Mouse (Mus musculus) c-Kit-positive CD71-negative TER-119-negative erythroid progenitor cells, embryonic 14.5 days (primary cell): ENCODE results near the gene Bnc2.

ENCODE experiments used
- DNase-seq: peaks from one replicate; pipeline ENCODE4 v3.0.0-alpha.2; 2013; ENCODE audit warnings: low read depth

Gene Bnc2

GRCm38 (mm10) chr4:84632832-84633789 is 42.0 kb downstream of the Bnc2 start:
- no peak for DNase-seq

- no peak for DNase-seq
Measured at GRCm38 (mm10) chr4:84627616-84628015, 47.5 kb downstream of the Bnc2 start.

GRCm38 (mm10) chr4:84623312-84623711 is 51.8 kb downstream of the Bnc2 start:
- DNase-seq, result no peak

DNA sequence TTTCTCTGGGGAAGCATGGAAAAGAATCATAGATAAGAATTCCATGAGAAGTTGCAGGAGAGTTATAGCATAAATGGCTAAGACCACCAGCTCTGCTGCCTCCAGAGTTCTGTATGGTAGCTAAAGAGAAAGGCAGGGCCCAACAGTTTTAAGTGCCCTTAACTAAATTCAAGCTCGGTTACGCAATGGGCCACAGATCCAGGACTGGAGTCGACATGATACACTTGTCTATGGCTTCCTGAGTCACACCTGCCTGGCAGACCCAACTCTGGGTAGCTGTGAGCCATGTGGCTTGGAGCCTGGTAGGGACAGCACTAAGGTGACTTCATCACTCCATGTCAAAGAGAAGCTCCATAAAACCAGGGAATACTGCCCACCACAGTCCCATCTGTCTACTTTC is 53.3 kb downstream of the Bnc2 start:
- DNase-seq, result no peak

GRCm38 (mm10) chr4:84609861-84610260 is 65.2 kb downstream of the Bnc2 start:
- no peak for DNase-seq

GRCm38 (mm10) chr4:84604461-84604860 is 70.6 kb downstream of the Bnc2 start:
- no peak for DNase-seq

- no peak for DNase-seq
Measured at GRCm38 (mm10) chr4:84580260-84580952, 94.7 kb downstream of the Bnc2 start.

DNA sequence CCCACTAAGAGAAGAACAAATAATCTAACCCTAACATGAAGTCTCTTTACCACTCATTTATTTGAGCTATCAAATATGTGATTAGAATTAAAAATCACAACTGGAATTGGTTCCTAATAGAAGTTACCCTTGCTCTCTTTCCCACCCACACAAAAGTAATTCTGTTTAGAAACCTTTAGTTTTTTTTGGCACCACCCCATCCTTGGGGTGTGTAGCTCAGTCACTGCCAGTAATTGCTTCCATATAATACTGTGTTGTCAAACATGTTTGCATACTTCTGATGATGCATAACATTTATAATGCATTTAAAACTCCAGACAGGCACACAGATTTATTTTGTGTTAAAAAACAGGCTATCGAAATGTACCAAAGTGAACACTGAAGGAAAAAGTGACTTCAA is 96.8 kb downstream of the Bnc2 start:
- no peak for DNase-seq

DNA sequence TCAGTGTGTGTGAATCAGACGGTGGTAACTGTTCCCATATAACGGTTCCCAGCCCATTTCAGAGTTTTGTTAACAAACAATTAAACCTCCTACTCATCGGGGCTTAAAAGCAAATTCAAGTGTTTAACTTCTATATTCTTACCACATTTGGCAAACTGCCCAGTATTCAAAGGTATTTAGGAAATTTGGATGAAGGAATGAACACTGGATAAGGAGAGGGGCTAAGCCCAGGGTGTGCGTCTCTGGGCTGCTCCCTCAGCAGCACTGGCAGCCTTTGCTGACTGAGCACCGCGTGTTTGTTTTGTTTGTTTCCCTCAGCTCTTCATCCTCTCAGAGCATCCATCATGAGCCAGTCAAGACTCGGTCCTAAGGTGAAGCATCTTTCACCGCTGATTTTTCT is 109.0 kb downstream of the Bnc2 start:
- DNase-seq, result no peak

GRCm38 (mm10) chr4:84545204-84545871 is 129.7 kb downstream of the Bnc2 start:
- peak; percentile 33 for DNase-seq

DNA sequence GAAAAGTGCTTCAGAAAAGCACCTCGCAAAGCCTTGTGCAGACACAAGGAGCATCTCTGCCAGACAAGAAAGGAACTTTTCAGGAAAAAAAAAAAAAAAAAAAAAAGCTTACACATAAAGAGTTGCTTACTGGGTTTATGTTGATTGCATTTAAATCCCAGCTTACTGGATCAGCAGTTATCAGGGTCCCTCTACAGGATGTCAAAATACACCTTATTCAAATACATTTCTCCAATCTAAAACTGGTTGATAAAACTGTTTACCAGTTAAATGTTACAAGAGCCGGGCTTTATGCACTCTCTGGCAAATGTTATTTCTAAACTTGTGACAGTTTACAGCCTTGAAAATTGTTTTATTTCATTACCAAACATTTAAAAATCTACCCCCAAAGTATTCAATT is 130.4 kb downstream of the Bnc2 start:
- no peak for DNase-seq

GRCm38 (mm10) chr4:84540531-84540930 is 134.5 kb downstream of the Bnc2 start:
- no peak for DNase-seq

- DNase-seq, result no peak
Measured at GRCm38 (mm10) chr4:84539396-84539795, 135.7 kb downstream of the Bnc2 start.

GRCm38 (mm10) chr4:84528886-84529789 is 145.9 kb downstream of the Bnc2 start:
- DNase-seq, result no peak

DNA sequence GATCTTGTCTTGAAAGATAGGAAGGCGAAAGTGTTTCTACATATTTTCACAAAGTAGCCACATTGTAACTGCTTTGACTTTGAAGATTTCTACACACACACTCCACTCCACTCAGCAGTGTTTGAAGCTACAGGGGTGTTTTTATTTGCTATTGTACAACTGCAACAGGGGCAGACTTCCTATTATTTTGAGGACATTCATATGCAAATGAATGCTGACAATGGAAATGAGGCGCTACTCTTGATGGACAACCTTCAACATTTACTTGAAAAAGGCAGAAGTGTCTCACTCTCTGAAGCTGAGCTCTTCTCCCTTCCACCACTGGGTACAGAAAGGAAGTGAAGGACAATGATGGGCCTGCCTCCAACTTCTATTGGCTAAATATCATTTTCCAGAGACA is 146.7 kb downstream of the Bnc2 start:
- no peak for DNase-seq

- DNase-seq, result no peak
Measured at GRCm38 (mm10) chr4:84527066-84527933, 147.8 kb downstream of the Bnc2 start.

GRCm38 (mm10) chr4:84523651-84524221 is 151.3 kb downstream of the Bnc2 start:
- DNase-seq, result no peak

- DNase-seq, result no peak
Measured at GRCm38 (mm10) chr4:84523211-84523610, 151.9 kb downstream of the Bnc2 start.

DNA sequence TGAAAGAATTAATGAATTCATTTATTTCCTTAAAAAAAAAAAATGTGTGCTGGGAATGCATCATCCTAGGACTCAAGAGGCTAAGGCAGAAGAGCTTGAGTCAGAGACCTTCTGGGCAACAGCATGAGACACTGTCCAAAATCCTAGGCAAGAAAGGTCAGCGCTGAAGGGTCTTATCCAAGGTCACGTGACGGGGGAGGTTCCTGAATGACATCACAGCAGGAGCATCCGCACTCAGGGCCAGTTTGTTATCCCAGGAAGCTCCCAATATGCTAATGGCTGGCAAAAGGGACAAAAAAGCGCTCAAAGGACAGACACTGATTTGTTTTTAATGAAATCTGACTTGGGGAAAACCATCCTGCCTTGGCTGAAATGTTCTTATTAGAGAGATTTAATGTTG is 153.5 kb downstream of the Bnc2 start:
- DNase-seq, result no peak

DNA sequence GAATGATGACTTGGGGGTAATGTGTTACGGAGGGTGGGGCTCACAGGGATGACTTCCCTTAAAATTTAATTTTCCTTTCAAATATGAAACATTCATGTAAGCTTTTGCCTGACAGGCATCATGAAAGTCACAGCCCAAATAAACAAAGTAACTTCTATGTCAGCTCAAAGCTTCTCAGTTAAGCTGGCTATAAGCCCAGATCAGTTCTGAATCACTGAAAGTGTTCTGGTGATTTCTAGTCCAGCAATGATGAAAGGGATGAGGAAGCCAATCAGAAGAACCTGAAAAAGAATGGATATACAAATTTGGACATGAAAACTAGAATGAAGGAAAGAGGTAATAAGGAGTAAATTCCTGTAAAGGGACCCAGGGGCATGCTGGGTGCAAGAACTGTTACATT is 164.6 kb downstream of the Bnc2 start:
- DNase-seq, result no peak
